Mouse (Mus musculus): ENCODE data around the gene Lhfp. TPM values are rescaled to one million over a fixed set of nuclear protein-coding genes. Genes with fewer than 3 reads are reported as not detected.

Lhfp gene
- polyA plus RNA-seq, 1 experiment from 2014 or later = 92.7 TPM

DNA sequence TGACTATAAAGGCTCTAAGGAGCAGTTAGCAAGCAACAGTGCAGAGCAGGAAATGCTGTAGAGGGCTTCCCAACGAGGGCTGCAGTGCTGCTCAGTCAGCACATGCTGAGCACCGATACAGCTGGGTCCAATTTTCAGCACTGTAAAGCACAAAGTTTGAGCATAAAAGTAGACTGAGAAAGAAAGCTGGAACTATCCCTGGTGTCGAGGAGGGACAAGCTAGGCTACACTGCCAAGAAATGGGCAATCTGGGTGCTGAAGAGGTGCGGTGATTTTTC is 24.7 kb downstream of the Lhfp start:
- no peak overlapping the region for H3K4me3 ChIP-seq
- H3K27ac ChIP-seq = peak overlapping the region; percentile 60
- no peak for ATAC-seq (replicated peaks; ENCODE audit: insufficient number of reproducible peaks, insufficient read depth, low FRiP score, low read depth)
- no peaks in the 10 kb centered on the region for H3K9me3 ChIP-seq (replicated peaks)
- no peak overlapping the region for H3K9ac ChIP-seq
- H3K36me3 ChIP-seq = peaks cover 3% of the 10 kb centered on the region; the same call in 1 of the 2 replicates
- H3K27me3 ChIP-seq = no peaks in the 10 kb centered on the region
- H3K4me1 ChIP-seq (replicated peaks) = peaks cover 46% of the 10 kb centered on the region
- WGBS = 55% methylated on average over 4 of the region's 4 CpGs
- no peak overlapping the region for H3K4me2 ChIP-seq

DNA sequence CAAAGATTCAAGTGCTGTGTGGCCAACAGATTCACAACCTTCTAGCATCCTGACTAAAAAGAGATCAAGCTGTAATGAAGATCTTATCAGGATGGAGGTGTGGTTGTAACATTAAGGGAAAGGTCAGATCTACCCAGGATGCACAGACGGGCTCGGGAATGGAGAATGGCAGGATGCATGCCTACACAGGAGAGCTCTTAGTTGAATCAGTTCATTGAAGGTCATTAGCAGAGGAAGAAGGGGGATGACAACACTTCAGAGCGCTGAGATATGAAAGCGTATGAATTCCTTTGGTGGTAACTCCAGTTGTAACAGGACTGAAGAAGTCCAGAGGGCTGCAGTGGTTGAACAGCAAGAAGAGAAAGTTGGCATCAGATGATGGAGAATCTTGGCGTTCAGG is 27.1 kb downstream of the Lhfp start:
- Histone ChIP-seq H3K9me3 (replicated peaks) (no peaks in the 10 kb centered on the region), H3K4me3 (no peak overlapping the region), H3K9ac (no peak overlapping the region), H3K36me3 (peaks cover 3% of the 10 kb centered on the region; the same call in 1 of the 2 replicates), H3K4me1 (replicated peaks) (peaks cover 48% of the 10 kb centered on the region), H3K27ac (no peak overlapping the region), H3K4me2 (no peak overlapping the region), H3K27me3 (no peaks in the 10 kb centered on the region)
- no peak for ATAC-seq (replicated peaks; ENCODE audit: insufficient number of reproducible peaks, insufficient read depth, low FRiP score, low read depth)
- WGBS = 54% methylated on average over 5 of the region's 5 CpGs

DNA sequence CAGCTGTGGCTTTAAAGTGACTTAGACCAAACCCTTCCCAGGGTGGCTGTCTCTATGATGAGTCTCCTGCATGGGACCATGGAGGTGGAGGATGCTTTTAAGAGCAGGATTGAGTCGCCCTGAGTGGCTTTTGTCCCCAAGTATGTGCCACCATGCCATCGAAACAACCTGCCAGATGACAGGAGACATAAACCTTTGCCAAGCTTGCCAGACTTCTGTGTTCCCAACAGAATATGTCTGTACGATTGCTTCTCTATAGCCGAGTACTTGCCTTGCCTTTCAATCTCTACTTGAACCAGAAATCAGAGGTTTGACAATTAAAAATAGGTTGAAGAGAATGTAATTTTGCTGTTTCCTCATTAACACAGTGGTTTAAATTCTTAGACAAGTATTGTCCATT is 32.9 kb downstream of the Lhfp start:
- Histone ChIP-seq H3K4me3 (no peak overlapping the region), H3K27me3 (no peaks in the 10 kb centered on the region), H3K9ac (no peak overlapping the region), H3K27ac (no peak overlapping the region), H3K4me1 (replicated peaks) (peaks cover 26% of the 10 kb centered on the region), H3K9me3 (replicated peaks) (no peaks in the 10 kb centered on the region), H3K36me3 (no peaks in the 10 kb centered on the region), H3K4me2 (no peak overlapping the region)
- whole genome bisulfite sequencing = 70% methylated on average over 4 of the region's 4 CpGs
- no peak for ATAC-seq (replicated peaks; ENCODE audit: insufficient number of reproducible peaks, insufficient read depth, low FRiP score, low read depth)

DNA sequence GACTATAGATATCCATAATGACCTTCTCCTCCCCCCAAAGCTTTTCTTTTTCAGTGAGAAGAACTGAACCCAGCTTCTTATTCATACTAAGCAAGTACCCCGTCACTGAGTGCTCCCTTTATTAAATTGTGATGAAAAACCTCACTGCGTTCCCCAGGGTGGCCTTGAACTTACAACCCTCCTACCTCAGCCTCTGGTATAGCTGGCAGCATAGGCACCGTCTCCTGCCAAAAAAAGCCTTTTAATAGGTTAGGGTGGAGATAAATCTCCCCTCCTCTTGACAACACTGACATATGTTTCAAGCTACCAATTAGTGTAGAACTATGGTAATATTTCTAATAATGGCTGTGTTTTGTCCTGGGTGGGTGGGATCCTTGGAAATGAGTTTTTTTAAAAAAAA is 33.4 kb downstream of the Lhfp start:
- WGBS = 77% methylated on average over 3 of the region's 3 CpGs
- Histone ChIP-seq H3K27me3 (no peaks in the 10 kb centered on the region), H3K4me3 (no peak overlapping the region), H3K4me1 (replicated peaks) (peaks cover 26% of the 10 kb centered on the region), H3K9me3 (replicated peaks) (no peaks in the 10 kb centered on the region), H3K4me2 (no peak overlapping the region), H3K9ac (no peak overlapping the region), H3K27ac (no peak overlapping the region), H3K36me3 (no peaks in the 10 kb centered on the region)
- no peak for ATAC-seq (replicated peaks; ENCODE audit: insufficient number of reproducible peaks, insufficient read depth, low FRiP score, low read depth)

DNA sequence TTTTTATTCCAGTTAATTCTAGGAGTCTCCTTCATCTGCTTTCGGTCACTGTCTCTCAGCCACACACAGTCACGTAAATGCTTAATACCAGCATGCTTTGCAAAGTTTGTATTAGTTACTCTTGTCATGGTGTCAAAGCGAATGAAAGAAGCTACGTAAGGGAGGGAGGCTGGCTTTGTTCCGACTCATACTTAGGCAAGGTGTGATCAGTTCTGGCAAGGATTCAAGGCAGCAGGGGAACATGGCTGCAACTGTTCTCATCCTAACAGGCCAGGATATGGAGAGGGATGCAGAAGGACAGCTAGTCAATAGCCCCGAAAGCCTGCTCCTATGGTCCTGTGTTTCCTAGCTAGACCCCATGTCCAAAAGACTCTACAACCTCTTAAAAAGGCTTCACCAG is 39.0 kb downstream of the Lhfp start:
- WGBS = 90% methylated on average over 6 of the region's 6 CpGs
- H3K9ac ChIP-seq = no peak overlapping the region
- no peaks in the 10 kb centered on the region for H3K36me3 ChIP-seq
- no peak for ATAC-seq (replicated peaks; ENCODE audit: insufficient number of reproducible peaks, insufficient read depth, low FRiP score, low read depth)
- H3K4me2 ChIP-seq = no peak overlapping the region
- H3K4me3 ChIP-seq = no peak overlapping the region
- no peaks in the 10 kb centered on the region for H3K27me3 ChIP-seq
- peaks cover 13% of the 10 kb centered on the region for H3K4me1 ChIP-seq (replicated peaks)
- H3K27ac ChIP-seq = no peak overlapping the region
- H3K9me3 ChIP-seq (replicated peaks) = no peaks in the 10 kb centered on the region

DNA sequence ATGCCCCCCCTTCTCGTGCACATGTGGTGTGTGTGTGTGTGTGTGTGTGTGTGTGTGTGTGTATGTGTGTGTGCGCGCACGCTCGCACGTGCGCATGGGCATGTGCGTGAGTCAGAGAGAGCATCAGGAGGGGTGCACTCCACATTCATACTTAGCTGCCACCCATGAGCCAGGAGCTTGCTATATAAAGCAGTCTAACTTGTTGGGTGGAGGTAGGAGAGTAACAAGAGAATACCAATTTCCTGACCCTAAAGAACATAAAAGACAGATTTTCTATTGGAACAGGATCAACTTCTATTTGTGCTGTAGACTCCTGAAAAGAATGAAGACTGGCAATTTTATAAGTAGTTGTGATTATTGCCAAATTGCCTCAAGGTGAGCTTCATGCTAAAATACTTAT is 39.4 kb downstream of the Lhfp start:
- Histone ChIP-seq H3K4me3 (no peak overlapping the region), H3K27me3 (no peaks in the 10 kb centered on the region), H3K9ac (no peak overlapping the region), H3K4me1 (replicated peaks) (peaks cover 13% of the 10 kb centered on the region), H3K36me3 (no peaks in the 10 kb centered on the region), H3K9me3 (replicated peaks) (no peaks in the 10 kb centered on the region), H3K4me2 (no peak overlapping the region), H3K27ac (no peak overlapping the region)
- 93% methylated on average over 8 of the region's 8 CpGs for WGBS
- no peak for ATAC-seq (replicated peaks; ENCODE audit: insufficient number of reproducible peaks, insufficient read depth, low FRiP score, low read depth)

DNA sequence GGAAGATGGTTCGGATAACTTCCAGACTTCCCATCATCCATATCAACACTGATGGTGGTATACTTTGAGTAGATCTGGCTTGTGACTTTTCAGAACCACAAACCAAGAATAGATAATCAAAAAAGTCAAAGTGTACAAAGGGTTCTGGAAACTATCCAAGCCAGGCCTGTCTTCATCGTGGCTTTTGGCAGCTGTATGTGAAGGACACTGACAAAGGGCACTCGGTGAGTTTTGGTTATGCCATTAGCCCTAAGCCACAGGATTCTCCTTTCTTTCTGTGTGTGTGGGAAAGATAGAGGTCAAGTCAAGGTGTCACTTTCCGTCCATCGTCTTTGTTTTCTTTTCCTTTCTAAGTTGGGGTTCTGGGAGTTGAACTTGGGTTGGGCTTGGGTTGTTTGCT is 42.4 kb downstream of the Lhfp start:
- Histone ChIP-seq H3K4me3 (no peak overlapping the region), H3K9me3 (replicated peaks) (no peaks in the 10 kb centered on the region), H3K27ac (peak overlapping the region; percentile 54), H3K27me3 (no peaks in the 10 kb centered on the region), H3K36me3 (no peaks in the 10 kb centered on the region), H3K4me2 (no peak overlapping the region), H3K9ac (no peak overlapping the region), H3K4me1 (replicated peaks) (peaks cover 33% of the 10 kb centered on the region)
- 36% methylated on average over 5 of the region's 5 CpGs for WGBS
- no peak for ATAC-seq (replicated peaks; ENCODE audit: insufficient number of reproducible peaks, insufficient read depth, low FRiP score, low read depth)

DNA sequence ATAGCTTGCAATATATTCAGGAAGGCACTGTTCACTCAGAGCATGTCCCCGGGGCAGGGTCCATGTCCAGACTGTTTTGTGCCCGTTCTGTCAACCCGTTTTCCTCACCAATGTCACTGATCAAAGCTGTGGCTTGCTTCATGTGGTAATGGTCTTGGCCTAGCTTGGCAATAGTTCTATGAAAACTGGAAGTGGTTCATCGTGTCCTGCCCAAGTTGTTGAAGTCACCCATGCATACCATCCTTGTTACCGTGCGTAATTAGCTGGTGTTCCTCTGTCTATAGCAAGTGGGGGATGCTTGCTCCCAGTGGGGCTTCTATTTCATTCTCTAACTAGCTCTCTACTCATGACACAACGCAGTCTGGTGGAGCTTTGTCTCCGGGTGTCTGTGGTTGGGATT is 43.5 kb downstream of the Lhfp start:
- Histone ChIP-seq H3K27ac (no peak overlapping the region), H3K9ac (no peak overlapping the region), H3K9me3 (replicated peaks) (no peaks in the 10 kb centered on the region), H3K36me3 (no peaks in the 10 kb centered on the region), H3K4me3 (no peak overlapping the region), H3K4me2 (no peak overlapping the region), H3K27me3 (no peaks in the 10 kb centered on the region), H3K4me1 (replicated peaks) (peaks cover 37% of the 10 kb centered on the region)
- ATAC-seq (replicated peaks; ENCODE audit: insufficient number of reproducible peaks, insufficient read depth, low FRiP score, low read depth) = no peak
- 91% methylated on average over 8 of the region's 8 CpGs for WGBS

DNA sequence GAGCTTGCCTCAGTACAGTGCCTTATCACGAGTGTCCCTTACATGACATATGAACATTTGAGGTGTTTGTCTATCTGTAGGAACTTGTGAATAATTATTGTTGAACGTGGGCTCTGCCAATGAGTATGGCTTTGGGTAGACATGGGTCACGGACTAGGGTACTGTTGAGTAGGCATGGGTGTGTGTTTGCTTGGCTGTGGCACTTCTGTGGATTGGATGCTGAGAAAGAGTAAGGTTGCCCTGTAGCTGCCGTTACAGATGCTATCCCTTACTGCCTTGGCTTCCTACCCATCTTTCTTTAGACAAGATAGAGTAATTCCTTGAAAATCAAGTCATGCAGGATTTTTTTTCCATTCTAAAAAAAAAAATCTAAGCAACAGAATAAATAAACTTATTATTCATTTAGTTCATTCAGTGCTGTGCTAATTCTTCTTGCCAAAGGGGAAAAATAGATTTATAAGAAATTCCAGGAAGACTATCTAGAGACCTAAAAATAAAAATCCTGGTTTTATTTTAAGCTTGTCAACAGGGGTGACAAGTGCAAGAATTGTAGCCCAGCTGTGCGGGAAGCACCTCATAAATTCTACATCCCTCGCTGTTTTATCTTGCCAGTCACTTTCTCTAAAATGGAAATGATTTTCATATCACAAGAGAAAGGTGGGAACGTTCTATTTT is 45.3 kb downstream of the Lhfp start:
- Histone ChIP-seq H3K9me3 (replicated peaks) (no peaks in the 10 kb centered on the region), H3K4me3 (0 out of 2 replicates have a peak overlapping the region, but pooled peaks have one; percentile 1), H3K4me1 (replicated peaks) (peaks cover 47% of the 10 kb centered on the region), H3K36me3 (no peaks in the 10 kb centered on the region), H3K9ac (no peak overlapping the region), H3K27ac (peak overlapping the region; percentile 73), H3K27me3 (no peaks in the 10 kb centered on the region), H3K4me2 (peak overlapping the region; percentile 34)
- 42% methylated on average over 7 of the region's 7 CpGs for whole genome bisulfite sequencing
- ATAC-seq (replicated peaks; ENCODE audit: insufficient number of reproducible peaks, insufficient read depth, low FRiP score, low read depth) = 0 out of 2 replicates have a peak, but pooled peaks have one; percentile 5

DNA sequence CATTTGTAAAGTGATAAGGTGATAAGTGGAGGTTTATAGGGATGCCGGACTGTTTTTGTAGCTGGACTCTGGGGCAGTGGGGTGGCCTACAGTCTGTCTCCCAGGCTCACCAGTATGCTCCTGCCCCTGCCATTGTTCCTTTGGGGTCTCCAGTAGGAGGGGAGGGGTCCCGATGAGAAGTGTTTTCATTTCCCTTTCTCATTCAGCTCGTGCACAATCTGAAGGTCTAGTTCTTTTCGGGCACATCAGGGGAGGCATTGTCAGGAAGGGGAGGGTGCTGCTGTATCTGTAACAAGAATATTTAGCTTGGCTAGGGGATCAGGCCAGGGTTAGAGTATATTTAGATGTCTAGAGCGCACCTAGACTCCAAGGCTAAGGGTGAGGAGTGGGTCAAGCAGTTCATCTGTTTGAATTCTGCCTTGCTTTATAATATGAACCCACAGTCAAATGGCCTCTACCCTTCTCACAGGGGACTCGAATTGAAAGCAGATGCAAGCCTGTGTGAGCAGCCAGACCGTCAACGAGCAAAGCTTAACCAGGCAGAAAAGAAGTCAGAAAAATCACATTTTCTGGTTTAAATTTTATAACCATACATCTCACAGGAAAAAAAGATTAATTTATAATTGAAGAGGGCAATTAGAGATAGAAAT is 46.0 kb downstream of the Lhfp start:
- Histone ChIP-seq H3K36me3 (no peaks in the 10 kb centered on the region), H3K9me3 (replicated peaks) (no peaks in the 10 kb centered on the region), H3K4me2 (peak overlapping the region; percentile 34), H3K4me1 (replicated peaks) (peaks cover 50% of the 10 kb centered on the region), H3K27ac (peak overlapping the region; percentile 73), H3K9ac (no peak overlapping the region), H3K27me3 (no peaks in the 10 kb centered on the region), H3K4me3 (peak overlapping the region; percentile 1; the same call in 1 of the 2 replicates)
- 27% methylated on average over 8 of the region's 8 CpGs for WGBS
- 0 out of 2 replicates have a peak, but pooled peaks have one; percentile 57 for ATAC-seq (replicated peaks; ENCODE audit: insufficient number of reproducible peaks, insufficient read depth, low FRiP score, low read depth)

DNA sequence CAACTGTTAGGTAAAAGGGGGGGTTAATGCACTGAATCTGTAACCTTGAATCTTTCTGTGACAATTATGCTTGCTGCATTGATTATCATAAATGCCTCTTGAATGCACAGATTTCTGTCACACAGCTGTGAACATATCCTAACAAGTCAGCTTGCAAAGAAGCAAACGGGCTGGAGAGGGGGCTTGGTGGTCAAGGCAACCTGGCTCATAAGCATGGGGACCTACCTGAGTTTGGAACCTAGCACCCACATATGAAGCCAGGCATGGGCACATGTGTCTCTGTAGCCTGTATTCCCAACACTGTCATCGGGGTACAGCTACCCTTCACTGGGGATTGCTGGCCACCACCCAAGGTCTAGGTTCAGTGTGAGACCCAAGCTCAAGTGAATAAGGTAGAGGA is 48.6 kb downstream of the Lhfp start:
- no peak for ATAC-seq (replicated peaks; ENCODE audit: insufficient number of reproducible peaks, insufficient read depth, low FRiP score, low read depth)
- H3K27me3 ChIP-seq = no peaks in the 10 kb centered on the region
- 69% methylated on average over 2 of the region's 2 CpGs for WGBS

DNA sequence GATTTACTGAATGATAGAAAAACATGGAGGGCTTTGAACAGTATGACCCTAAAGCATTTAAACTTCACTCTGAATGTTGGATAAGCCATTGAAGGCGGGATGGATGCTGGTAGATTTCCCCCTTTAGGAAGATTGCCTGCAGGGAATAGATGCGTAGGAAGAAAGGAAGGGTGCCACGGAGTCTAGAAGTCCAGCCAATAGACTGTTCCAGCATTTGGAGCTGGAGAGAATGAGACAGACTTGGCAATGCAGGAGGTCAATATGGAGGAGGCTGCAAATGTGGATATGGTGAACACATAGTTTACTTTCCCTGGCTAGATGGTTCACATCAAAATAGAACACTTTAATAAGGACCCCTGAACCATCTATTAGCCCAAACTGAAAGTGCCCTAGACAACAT is 58.9 kb downstream of the Lhfp start:
- Histone ChIP-seq H3K4me1 (replicated peaks) (peaks cover 64% of the 10 kb centered on the region), H3K9me3 (replicated peaks) (no peaks in the 10 kb centered on the region), H3K4me2 (no peak overlapping the region), H3K27me3 (no peaks in the 10 kb centered on the region), H3K27ac (no peak overlapping the region), H3K36me3 (no peaks in the 10 kb centered on the region), H3K4me3 (no peak overlapping the region), H3K9ac (no peak overlapping the region)
- WGBS = 88% methylated on average over 3 of the region's 3 CpGs
- no peak for ATAC-seq (replicated peaks; ENCODE audit: insufficient number of reproducible peaks, insufficient read depth, low FRiP score, low read depth)

More for the DNA sequence above, 48.6 kb downstream of the Lhfp start:
- Histone ChIP-seq H3K4me2 (no peak overlapping the region), H3K9me3 (replicated peaks) (no peaks in the 10 kb centered on the region), H3K27ac (no peak overlapping the region), H3K36me3 (no peaks in the 10 kb centered on the region), H3K4me1 (replicated peaks) (peaks cover 48% of the 10 kb centered on the region), H3K9ac (no peak overlapping the region), H3K4me3 (no peak overlapping the region)
